Mouse (Mus musculus): ENCODE results near the gene 1110059E24Rik. TPM values are rescaled to one million over a fixed set of nuclear protein-coding genes. Genes with fewer than 3 reads are reported as not detected.

The 1110059E24Rik gene
- 15.1 TPM for polyA plus RNA-seq (2017; shearing (Covaris generic))

DNA sequence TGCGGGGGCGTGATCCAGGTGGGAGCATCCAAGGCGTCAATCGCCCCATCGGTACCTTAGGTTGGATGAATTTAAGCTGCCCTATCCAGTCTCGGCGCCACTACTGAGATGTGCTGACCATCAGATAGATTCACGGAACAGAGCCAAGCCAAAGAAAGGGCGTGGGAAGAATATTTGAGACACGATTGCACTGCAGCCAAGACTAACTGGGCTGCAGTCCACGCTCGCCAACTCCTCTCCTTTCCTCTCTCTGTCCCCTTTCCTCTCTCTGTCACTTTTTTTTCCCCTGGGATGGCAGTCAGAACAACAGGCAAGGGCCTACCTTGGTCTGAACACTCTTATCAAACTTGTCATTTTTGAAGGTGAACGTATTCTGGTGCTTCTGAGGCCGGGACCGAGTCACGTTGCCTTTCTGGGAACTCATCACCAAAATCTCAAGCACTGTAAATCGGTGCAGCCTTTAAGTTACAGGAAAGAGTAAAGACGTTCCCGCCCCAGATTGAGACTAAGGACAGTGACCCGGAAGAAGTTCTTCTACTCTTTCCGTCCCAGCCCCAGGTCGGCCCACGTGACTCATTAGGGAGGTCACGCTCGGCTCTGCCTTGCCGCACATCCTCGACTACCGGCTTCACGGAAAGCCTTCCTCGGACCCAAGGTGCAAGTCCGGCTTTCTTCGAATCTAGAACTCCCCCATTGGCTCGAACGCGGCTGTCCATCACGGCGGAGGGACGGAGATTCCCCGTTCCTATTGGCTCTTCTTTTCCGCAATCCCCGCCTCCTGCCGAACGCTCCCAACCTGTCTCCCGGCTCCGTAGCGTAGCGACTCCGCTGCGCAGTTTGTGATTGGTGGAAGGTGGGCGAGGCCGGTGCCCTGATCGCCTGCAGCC is at the start of gene 1110059E24Rik:
1110059E24Rik (minus strand) TSS at position 692 of the 887 bp plus-strand sequence.

GRCm38 (mm10) chr19:21653172-21653981 is 601 bp upstream of the 1110059E24Rik start, which contains the start of gene Abhd17b:
Gene Abhd17b (plus strand): TSS chr19:21653185.

Other genes starting within 250 kb of the 1110059E24Rik start
- not detected for gene Gda, start 179.5 kb downstream of the 1110059E24Rik start, polyA plus RNA-seq (2017; shearing (Covaris generic))
- gene Abhd17b, start 209 bp upstream of the 1110059E24Rik start, polyA plus RNA-seq (2017; shearing (Covaris generic)) = 47.5 TPM
- gene Cemip2, start 125.4 kb upstream of the 1110059E24Rik start, polyA plus RNA-seq (2017; shearing (Covaris generic)) = 36.4 TPM